Mouse (Mus musculus): ENCODE results near the gene Spag5. TPM values are rescaled to one million over a fixed set of nuclear protein-coding genes. Genes with fewer than 3 reads are reported as not detected.
A peak's percentile ranks its signal among the peaks of the same experiment; 100 is the strongest.

Gene Spag5
- polyA plus RNA-seq, 1 experiment: 7.5 TPM

- Histone ChIP-seq H3K27ac (ENCODE audit: insufficient read depth, low read depth, low read length) (no peak overlapping the region), H3K4me3 (ENCODE audit: low read depth, low read length) (no peak overlapping the region), H3K36me3 (ENCODE audit: control insufficient read depth, insufficient read depth, low read length) (peaks cover 26% of the 10 kb centered on the region), H3K4me1 (ENCODE audit: control insufficient read depth, insufficient read depth, insufficient read length, low read length) (no peaks in the 10 kb centered on the region), H3K27me3 (ENCODE audit: control insufficient read depth, insufficient read depth, low read length) (no peaks in the 10 kb centered on the region)
- TF ChIP-seq CTCF (IDR thresholded peaks at IDR 0.05; ENCODE audit: extremely low read depth, insufficient read length, insufficient replicate concordance, low read depth, low read length) (no peak), POLR2A (IDR thresholded peaks at IDR 0.05; ENCODE audit: low read depth, low read length) (no peak)
- WGBS: 96% methylated on average over 12 of the region's 12 CpGs
These were observed 31.3 kb downstream of the Spag5 start for GRCm38 (mm10) chr11:78332676-78333075.

- TF ChIP-seq POLR2A (IDR thresholded peaks at IDR 0.05; ENCODE audit: low read depth, low read length) (no peak), CTCF (IDR thresholded peaks at IDR 0.05; ENCODE audit: extremely low read depth, insufficient read length, insufficient replicate concordance, low read depth, low read length) (no peak)
- 94% methylated on average over 5 of the region's 5 CpGs for WGBS
- Histone ChIP-seq H3K4me3 (ENCODE audit: low read depth, low read length) (no peak overlapping the region), H3K4me1 (ENCODE audit: control insufficient read depth, insufficient read depth, insufficient read length, low read length) (no peaks in the 10 kb centered on the region), H3K36me3 (ENCODE audit: control insufficient read depth, insufficient read depth, low read length) (peaks cover 31% of the 10 kb centered on the region), H3K27me3 (ENCODE audit: control insufficient read depth, insufficient read depth, low read length) (no peaks in the 10 kb centered on the region), H3K27ac (ENCODE audit: insufficient read depth, low read depth, low read length) (no peak overlapping the region)
These were observed 32.7 kb downstream of the Spag5 start for GRCm38 (mm10) chr11:78333992-78334391.

DNA sequence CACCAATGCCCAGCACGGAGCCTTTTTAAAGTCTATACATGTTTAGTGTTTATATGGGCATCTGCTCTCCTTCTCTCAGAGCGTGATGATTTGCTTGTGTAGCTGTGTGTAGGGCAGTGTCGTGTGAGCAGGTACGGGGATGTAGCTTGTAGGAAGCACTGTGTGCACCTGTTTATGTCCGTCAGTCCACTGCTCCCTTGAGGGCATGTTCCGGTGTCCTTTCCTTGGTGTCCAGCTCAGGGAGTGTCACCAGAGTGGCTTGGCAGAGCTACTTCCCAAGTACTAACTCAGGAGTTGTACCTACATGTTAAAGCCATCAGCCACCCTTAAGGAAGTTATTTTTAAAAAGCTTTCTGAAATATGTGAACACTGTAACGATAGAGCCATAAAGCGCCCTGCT is 35.7 kb downstream of the Spag5 start:
- Histone ChIP-seq H3K27ac (ENCODE audit: insufficient read depth, low read depth, low read length) (no peak overlapping the region), H3K27me3 (ENCODE audit: control insufficient read depth, insufficient read depth, low read length) (no peaks in the 10 kb centered on the region), H3K36me3 (ENCODE audit: control insufficient read depth, insufficient read depth, low read length) (peaks cover 51% of the 10 kb centered on the region), H3K4me3 (ENCODE audit: low read depth, low read length) (no peak overlapping the region), H3K4me1 (ENCODE audit: control insufficient read depth, insufficient read depth, insufficient read length, low read length) (no peaks in the 10 kb centered on the region)
- TF ChIP-seq POLR2A (IDR thresholded peaks at IDR 0.05; ENCODE audit: low read depth, low read length) (no peak), CTCF (IDR thresholded peaks at IDR 0.05; ENCODE audit: extremely low read depth, insufficient read length, insufficient replicate concordance, low read depth, low read length) (no peak)
- WGBS: 95% methylated on average over 8 of the region's 8 CpGs

GRCm38 (mm10) chr11:78341702-78342101 is 40.4 kb downstream of the Spag5 start:
- no peak overlapping the region for H3K27ac ChIP-seq (ENCODE audit: insufficient read depth, low read depth, low read length)
- TF ChIP-seq CTCF (IDR thresholded peaks at IDR 0.05; ENCODE audit: extremely low read depth, insufficient read length, insufficient replicate concordance, low read depth, low read length) (no peak), POLR2A (IDR thresholded peaks at IDR 0.05; ENCODE audit: low read depth, low read length) (no peak)
- WGBS: 85% methylated on average over 12 of the region's 12 CpGs
- H3K27me3 ChIP-seq (ENCODE audit: control insufficient read depth, insufficient read depth, low read length): no peaks in the 10 kb centered on the region; the same call in 1 of the 2 replicates
- no peak overlapping the region for H3K4me3 ChIP-seq (ENCODE audit: low read depth, low read length)
- peaks cover 14% of the 10 kb centered on the region for H3K4me1 ChIP-seq (ENCODE audit: control insufficient read depth, insufficient read depth, insufficient read length, low read length)
- H3K36me3 ChIP-seq (ENCODE audit: control insufficient read depth, insufficient read depth, low read length): peaks cover 32% of the 10 kb centered on the region

DNA sequence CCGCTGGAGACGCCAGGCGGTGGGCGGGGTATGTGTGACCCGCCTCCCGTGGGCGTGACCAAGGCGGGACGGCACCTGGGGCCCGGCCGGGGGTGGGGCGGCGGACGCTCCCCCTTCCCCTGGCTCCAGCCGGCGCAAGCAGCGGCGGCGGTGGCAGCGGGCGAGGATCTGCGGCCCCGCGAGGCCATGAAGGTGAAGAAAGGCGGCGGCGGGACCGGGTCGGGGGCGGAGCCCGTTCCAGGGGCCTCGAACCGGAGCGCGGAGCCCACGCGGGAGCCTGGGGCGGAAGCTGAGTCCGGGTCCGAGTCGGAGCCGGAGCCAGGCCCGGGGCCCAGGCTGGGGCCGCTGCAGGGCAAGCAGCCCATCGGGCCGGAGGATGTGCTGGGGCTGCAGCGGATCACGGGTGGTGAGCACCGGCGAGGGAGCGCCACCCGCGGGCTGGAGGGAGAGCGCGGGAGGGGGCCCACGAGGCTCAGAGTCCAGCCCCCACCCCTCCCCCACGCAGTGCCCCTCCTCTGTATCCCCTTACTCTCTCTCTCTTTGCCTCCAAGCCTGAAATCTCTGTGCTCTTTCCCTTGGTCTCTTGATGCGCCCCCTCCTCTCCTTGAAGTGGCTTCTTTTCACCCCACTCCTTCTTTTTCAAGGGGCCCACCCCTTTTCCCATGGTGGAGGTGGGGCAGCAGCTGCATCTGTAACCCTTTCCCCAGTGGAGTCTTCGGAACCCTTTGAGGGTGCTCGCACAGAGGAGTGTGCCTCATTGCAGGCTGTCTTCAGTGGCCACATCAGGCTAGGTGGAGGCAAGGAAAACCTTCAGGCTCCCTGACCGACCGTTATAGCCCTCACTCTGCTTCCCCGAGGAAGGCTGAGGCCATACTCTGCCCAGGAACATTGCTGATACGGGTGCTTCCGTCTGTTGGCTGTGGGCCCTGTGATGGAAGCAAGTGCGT is 42.3 kb downstream of the Spag5 start, which contains the start of gene Unc119:
Unc119 (plus strand) TSS at position 102 of the 947 bp plus-strand sequence.
- H3K27ac ChIP-seq (ENCODE audit: insufficient read depth, low read depth, low read length): no peak within 1 kb of the TSS

DNA sequence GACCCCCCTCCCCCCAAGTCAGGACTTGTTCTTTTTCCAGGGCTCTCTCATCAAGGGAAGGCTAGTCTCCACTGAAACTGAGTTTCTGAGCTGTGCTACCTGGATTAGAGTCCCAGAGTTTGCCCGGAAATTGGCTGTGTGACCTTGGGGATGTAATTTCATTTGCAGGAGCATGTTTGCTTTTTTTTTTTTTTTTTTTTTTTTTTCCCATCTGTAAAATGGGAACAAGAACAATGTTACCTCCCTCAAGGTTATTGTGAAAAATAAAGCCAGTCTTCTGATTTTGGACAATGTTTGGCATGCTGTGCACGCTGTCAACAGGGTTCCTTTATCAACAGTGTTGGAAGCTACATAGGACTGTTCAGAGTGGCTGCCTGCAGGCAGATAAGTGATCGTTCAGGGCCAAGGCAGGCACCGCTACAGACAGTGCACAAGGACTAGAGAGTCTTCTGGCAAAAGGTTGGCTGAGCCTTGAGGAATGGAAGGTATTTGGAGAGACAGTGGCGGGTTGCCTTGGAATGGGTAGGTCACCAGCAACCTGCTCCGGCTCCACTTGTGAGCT is 43.1 kb downstream of the Spag5 start:
- Histone ChIP-seq H3K4me1 (ENCODE audit: control insufficient read depth, insufficient read depth, insufficient read length, low read length) (peaks cover 19% of the 10 kb centered on the region), H3K4me3 (ENCODE audit: low read depth, low read length) (peak overlapping the region; percentile 93), H3K27ac (ENCODE audit: insufficient read depth, low read depth, low read length) (peak overlapping the region; percentile 32; the same call in 1 of the 2 replicates), H3K27me3 (ENCODE audit: control insufficient read depth, insufficient read depth, low read length) (no peaks in the 10 kb centered on the region; the same call in 1 of the 2 replicates), H3K36me3 (ENCODE audit: control insufficient read depth, insufficient read depth, low read length) (peaks cover 16% of the 10 kb centered on the region)
- no peak for TF ChIP-seq POLR2A (IDR thresholded peaks at IDR 0.05; ENCODE audit: low read depth, low read length)
- no peak for TF ChIP-seq CTCF (IDR thresholded peaks at IDR 0.05; ENCODE audit: extremely low read depth, insufficient read length, insufficient replicate concordance, low read depth, low read length)
- 74% methylated on average over 6 of the region's 6 CpGs for WGBS

More for the DNA sequence above, 42.3 kb downstream of the Spag5 start, which contains the start of gene Unc119:
- TF ChIP-seq POLR2A (IDR thresholded peaks at IDR 0.05; ENCODE audit: low read depth, low read length) (no peak), CTCF (IDR thresholded peaks at IDR 0.05; ENCODE audit: extremely low read depth, insufficient read length, insufficient replicate concordance, low read depth, low read length) (no peak)
- peaks cover 19% of the 10 kb centered on the region for H3K4me1 ChIP-seq (ENCODE audit: control insufficient read depth, insufficient read depth, insufficient read length, low read length)
- peaks cover 20% of the 10 kb centered on the region for H3K36me3 ChIP-seq (ENCODE audit: control insufficient read depth, insufficient read depth, low read length)
- WGBS: 4% methylated on average over 65 of the region's 66 CpGs
- no peaks in the 10 kb centered on the region; the same call in 1 of the 2 replicates for H3K27me3 ChIP-seq (ENCODE audit: control insufficient read depth, insufficient read depth, low read length)
- peak within 1 kb of the TSS; percentile 93 for H3K4me3 ChIP-seq (ENCODE audit: low read depth, low read length)

Measured in small intestine, adult 2 months (tissue).